Mouse (Mus musculus) Muller cell, postnatal 12 days (primary cell): ENCODE measurements at regions not wholly inside any gene's neighbourhood (a gene's known extent, or its start where the extent isn't known, plus 50 kb on each side); places are given as distances from the start of the nearest gene placed in this dataset.
A peak's percentile ranks its signal among the peaks of the same experiment; 100 is the strongest.

Source experiments
- DNase-seq: peaks from one replicate; pipeline ENCODE4 v3.0.0-alpha.2; 2015; ENCODE audit errors: inconsistent ontology term

- DNase-seq = no peak
Measured at GRCm38 (mm10) chr1:104424796-104425195, 343.5 kb upstream of the Cdh20 start.

- DNase-seq = no peak
Measured at GRCm38 (mm10) chr1:104425307-104425706, 343.0 kb upstream of the Cdh20 start.

GRCm38 (mm10) chr1:104449678-104450077 is 318.7 kb upstream of the Cdh20 start:
- DNase-seq = no peak

GRCm38 (mm10) chr1:104468571-104468970 is 299.8 kb upstream of the Cdh20 start:
- no peak for DNase-seq

GRCm38 (mm10) chr1:104479757-104480156 is 288.6 kb upstream of the Cdh20 start:
- peak; percentile 24 for DNase-seq
